In genomic region chr2:135776131-135776775, GRCm38 (mm10) we compare ENCODE assay signal across 24 mouse cellular contexts.
DNase-seq lines count a peak whose midpoint lies in the region; ATAC-seq and TF ChIP-seq lines count a peak whose summit lies in the region.
"Had no signal": no experiment of that assay in that cellular context is flagged by ENCODE, and none has a peak within 500 bp of the region (broad histone marks: within the 10 kb centered on the region; RNA-seq: fewer than 3 reads in every experiment).

No protein-coding gene starts in this region.

- WGBS in heart, embryonic 11.5 days (ENCODE audit: insufficient replicate concordance): 84% methylated on average over 4 of the region's 4 CpGs
- 80% methylated on average over 4 of the region's 4 CpGs for WGBS in forebrain, postnatal 0 days

- peaks cover 16% of the 10 kb centered on the region for H3K4me1 ChIP-seq in heart, embryonic 11.5 days (ENCODE audit: control insufficient read depth, insufficient read depth, low read length)
- no peaks in the 10 kb centered on the region for H3K4me1 ChIP-seq in testis, adult 2 months (ENCODE audit: control insufficient read depth, insufficient read depth, low read length)
- no peaks in the 10 kb centered on the region for H3K4me1 ChIP-seq in forebrain, postnatal 0 days (ENCODE audit: insufficient read depth)
- H3K4me1 ChIP-seq: forebrain, embryonic 13.5 days had no signal

- ATAC-seq in heart, embryonic 11.5 days (replicated peaks; ENCODE audit: insufficient number of reproducible peaks, low FRiP score, low TSS enrichment): no peak
- no peak for ATAC-seq in forebrain, postnatal 0 days
- ATAC-seq: forebrain, embryonic 13.5 days; forebrain, embryonic 16.5 days; intestine, postnatal 0 days had no signal

- H3K4me2 ChIP-seq in heart, embryonic 11.5 days: no peak overlapping the region
- H3K4me2 ChIP-seq in forebrain, postnatal 0 days (ENCODE audit: low read depth): no peak overlapping the region
- H3K4me2 ChIP-seq: forebrain, embryonic 13.5 days; heart, embryonic 12.5 days; heart, embryonic 15.5 days; hindbrain, embryonic 14.5 days had no signal

- peak; percentile 51 for DNase-seq in cerebellum, adult 9-10 months
- DNase-seq in cerebellum, adult 9-11 months: no peak
- peak; percentile 80 for DNase-seq in heart, adult 11 months
- DNase-seq in testis, postnatal 10 days (ENCODE audit: low spot score): no peak
- DNase-seq in forebrain, postnatal 0 days: no peak
- DNase-seq: adrenal gland, postnatal 10 days; B cell, adult 2 months; cerebellum, adult 18-20 months; gastrocnemius, postnatal 36 days; heart, postnatal 10 days; heart, postnatal 36 days; kidney, adult 2 months had no signal

- H3K27me3 ChIP-seq in heart, embryonic 11.5 days (ENCODE audit: control insufficient read depth, insufficient read depth, low read length): no peaks in the 10 kb centered on the region
- no peaks in the 10 kb centered on the region for H3K27me3 ChIP-seq in testis, adult 2 months (ENCODE audit: control insufficient read depth, insufficient read depth, low read length)
- H3K27me3 ChIP-seq in forebrain, postnatal 0 days (ENCODE audit: insufficient read depth, low read length): no peaks in the 10 kb centered on the region
- H3K27me3 ChIP-seq: CH12.LX; forebrain, embryonic 13.5 days; heart, embryonic 12.5 days; heart, embryonic 15.5 days had no signal

- no peaks in the 10 kb centered on the region for H3K36me3 ChIP-seq in heart, embryonic 11.5 days (ENCODE audit: control insufficient read depth, insufficient read depth, low read length)
- H3K36me3 ChIP-seq in testis, adult 2 months (ENCODE audit: control insufficient read depth, insufficient read depth, low read length): no peaks in the 10 kb centered on the region
- no peaks in the 10 kb centered on the region for H3K36me3 ChIP-seq in forebrain, postnatal 0 days (ENCODE audit: insufficient read depth)
- H3K36me3 ChIP-seq: forebrain, embryonic 10.5 days; G1E; heart, embryonic 12.5 days; heart, embryonic 15.5 days; hindbrain, embryonic 10.5 days had no signal

- no peak overlapping the region for H3K27ac ChIP-seq in heart, embryonic 11.5 days (ENCODE audit: low read depth, low read length)
- H3K27ac ChIP-seq in testis, adult 2 months (ENCODE audit: control insufficient read depth, insufficient read depth, low read depth, low read length): peak overlapping the region; percentile 42; the same call in 1 of the 2 replicates
- no peak overlapping the region for H3K27ac ChIP-seq in forebrain, postnatal 0 days (ENCODE audit: low read depth, low read length)
- H3K27ac ChIP-seq: forebrain, embryonic 10.5 days; forebrain, embryonic 13.5 days; heart, embryonic 15.5 days; hindbrain, embryonic 10.5 days; hindbrain, embryonic 14.5 days had no signal

- TF ChIP-seq POLR2A in testis, adult 2 months (IDR thresholded peaks at IDR 0.05; ENCODE audit: control insufficient read depth, low read depth, low read length): no peak

- TF ChIP-seq CTCF in testis, adult 2 months (IDR thresholded peaks at IDR 0.05; ENCODE audit: control insufficient read depth, insufficient read depth, insufficient replicate concordance, low read depth, low read length): no peak
- no peak for TF ChIP-seq CTCF in forebrain, postnatal 0 days (IDR thresholded peaks at IDR 0.05; ENCODE audit: low read depth)

- H3K9ac ChIP-seq in heart, embryonic 11.5 days (ENCODE audit: low read depth, low read length): no peak overlapping the region
- no peak overlapping the region for H3K9ac ChIP-seq in forebrain, postnatal 0 days
- H3K9ac ChIP-seq: forebrain, embryonic 13.5 days; heart, embryonic 12.5 days; heart, embryonic 15.5 days; hindbrain, embryonic 14.5 days had no signal

- no peaks in the 10 kb centered on the region for H3K9me3 ChIP-seq in heart, embryonic 11.5 days (replicated peaks; ENCODE audit: control insufficient read depth, low read length)
- H3K9me3 ChIP-seq in forebrain, postnatal 0 days (ENCODE audit: low read length): no peaks in the 10 kb centered on the region
- H3K9me3 ChIP-seq: forebrain, embryonic 10.5 days; forebrain, embryonic 13.5 days; heart, embryonic 12.5 days; heart, embryonic 15.5 days; hindbrain, embryonic 10.5 days had no signal

- no peak overlapping the region for H3K4me3 ChIP-seq in heart, embryonic 11.5 days (ENCODE audit: low read depth, low read length)
- no peak overlapping the region for H3K4me3 ChIP-seq in testis, adult 2 months (ENCODE audit: control insufficient read depth, low read depth, low read length)
- no peak overlapping the region for H3K4me3 ChIP-seq in forebrain, postnatal 0 days (ENCODE audit: low read depth, low read length)
- H3K4me3 ChIP-seq: forebrain, embryonic 10.5 days; forebrain, embryonic 13.5 days; heart, embryonic 12.5 days; heart, embryonic 15.5 days; hindbrain, embryonic 10.5 days had no signal

Comparison
In these comparisons a context has a peak if more than half of its experiments do, and no peak if none do; other contexts are left out.
1. DNase-seq: peak in cerebellum, adult 9-10 months (single experiment) and heart, adult 11 months (single experiment); none in cerebellum, adult 9-11 months (single experiment), testis, postnatal 10 days (single experiment) and forebrain, postnatal 0 days (single experiment).